Mouse (Mus musculus) heart, embryonic 12.5 days (tissue): ENCODE data around the gene Cdc42bpb. TPM values are rescaled to one million over a fixed set of nuclear protein-coding genes. Genes with fewer than 3 reads are reported as not detected.

Experiments
- ATAC-seq: fragments of 200-750 bp; cut with Nextera tagmentation; 2 replicates; pipeline ENCODE4 v1.8.0; 2017; ENCODE audit warnings: moderate TSS enrichment, moderate library complexity; ENCODE audit not compliant: insufficient number of reproducible peaks, low FRiP score
- H3K27ac ChIP-seq: fragments of 300-500 bp; sonication (generic); 2 replicates; pipeline ENCODE4 v1.5.1; 2016; ENCODE audit warnings: mild to moderate bottlenecking, moderate library complexity; ENCODE audit not compliant: poor library complexity, severe bottlenecking
- H3K27me3 ChIP-seq: fragments of 300-500 bp; sonication (generic); replicated peaks from 2 replicates; pipeline ENCODE4 v1.6.1; 2016; ENCODE audit warnings: mild to moderate bottlenecking, moderate library complexity
- H3K36me3 ChIP-seq: fragments of 300-500 bp; sonication (generic); 2 replicates; pipeline ENCODE4 v1.6.1; 2016; ENCODE audit warnings: mild to moderate bottlenecking, moderate library complexity
- H3K4me1 ChIP-seq: fragments of 300-500 bp; sonication (generic); replicated peaks from 2 replicates; pipeline ENCODE4 v1.6.1; 2016; ENCODE audit warnings: mild to moderate bottlenecking
- H3K4me2 ChIP-seq: fragments of 300-500 bp; sonication (generic); 2 replicates; pipeline ENCODE4 v1.6.1; 2016; ENCODE audit warnings: mild to moderate bottlenecking, moderate library complexity
- H3K4me3 ChIP-seq: fragments of 300-500 bp; sonication (generic); 2 replicates; pipeline ENCODE4 v1.5.1; 2016; ENCODE audit warnings: mild to moderate bottlenecking
- H3K9ac ChIP-seq: fragments of 300-500 bp; sonication (generic); 2 replicates; pipeline ENCODE4 v1.6.1; 2016; ENCODE audit warnings: mild to moderate bottlenecking, moderate library complexity
- H3K9me3 ChIP-seq: fragments of 300-500 bp; sonication (generic); replicated peaks from 2 replicates; pipeline ENCODE4 v1.6.1; 2016; ENCODE audit warnings: mild to moderate bottlenecking, moderate library complexity
- WGBS: fragments of 180-500 bp; shearing (Covaris S2); methylation state at CpG from one replicate; pipeline ENCODE4 v1.1.7; 2016; 5-methylcytosine and 5-hydroxymethylcytosine counted together
- polyA plus RNA-seq: library from polyadenylated mRNA; unstranded; fragments of >200 nt; fragmentation: Nextera tagmentation; extraction: Ambion mirVana; gene quantifications from 2 replicates; pipeline ENCODE4 v1.2.1, GENCODE M21; 2016

The Cdc42bpb gene
- polyA plus RNA-seq, 1 experiment from 2014 or later: 33.5 TPM

- no peaks in the 10 kb centered on the region for H3K4me1 ChIP-seq
- H3K9ac ChIP-seq: no peak overlapping the region
- ATAC-seq: no peak
- H3K27ac ChIP-seq: no peak overlapping the region
- 74% methylated on average over 12 of the region's 12 CpGs for WGBS
- no peak overlapping the region for H3K4me3 ChIP-seq
- H3K4me2 ChIP-seq: no peak overlapping the region
- H3K9me3 ChIP-seq: no peaks in the 10 kb centered on the region
- H3K27me3 ChIP-seq: no peaks in the 10 kb centered on the region
- H3K36me3 ChIP-seq: peaks cover 99% of the 10 kb centered on the region
These were observed 57.0 kb downstream of the Cdc42bpb start for GRCm38 (mm10) chr12:111320549-111320948.

DNA sequence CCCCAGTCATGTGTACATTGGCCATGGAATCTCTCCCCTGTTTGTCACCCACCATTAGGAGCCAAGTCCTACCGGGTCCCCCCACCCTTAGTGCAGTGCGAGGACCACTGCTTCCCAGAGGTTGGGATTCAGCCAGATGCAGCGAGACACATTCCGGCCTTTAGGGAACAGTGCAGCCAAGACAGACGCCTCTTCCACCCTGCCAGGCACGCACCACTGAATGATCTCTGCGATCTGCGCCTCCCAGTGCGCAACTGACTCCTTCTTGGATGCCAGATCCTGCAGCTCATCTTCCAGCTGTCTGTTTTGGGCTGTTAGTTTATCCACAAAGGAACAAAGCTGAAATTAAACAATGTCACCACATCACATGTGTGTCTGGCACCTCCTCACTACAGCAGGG lies 59.8 kb downstream of the Cdc42bpb start:
- Histone ChIP-seq H3K4me3 (no peak overlapping the region), H3K4me1 (no peaks in the 10 kb centered on the region), H3K27ac (no peak overlapping the region), H3K9me3 (no peaks in the 10 kb centered on the region), H3K36me3 (peaks cover 97% of the 10 kb centered on the region), H3K4me2 (no peak overlapping the region), H3K9ac (no peak overlapping the region), H3K27me3 (no peaks in the 10 kb centered on the region)
- ATAC-seq: no peak
- 90% methylated on average over 9 of the region's 9 CpGs for WGBS

- H3K4me1 ChIP-seq: no peaks in the 10 kb centered on the region
- no peak overlapping the region for H3K9ac ChIP-seq
- no peak overlapping the region for H3K4me2 ChIP-seq
- no peaks in the 10 kb centered on the region for H3K27me3 ChIP-seq
- no peak overlapping the region for H3K4me3 ChIP-seq
- ATAC-seq: no peak
- H3K9me3 ChIP-seq: no peaks in the 10 kb centered on the region
- H3K36me3 ChIP-seq: peaks cover 97% of the 10 kb centered on the region
- H3K27ac ChIP-seq: no peak overlapping the region
- 88% methylated on average over 7 of the region's 7 CpGs for WGBS
These were observed 63.2 kb downstream of the Cdc42bpb start for GRCm38 (mm10) chr12:111314273-111314672.

GRCm38 (mm10) chr12:111311775-111312174 lies 65.7 kb downstream of the Cdc42bpb start:
- Histone ChIP-seq H3K4me2 (no peak overlapping the region), H3K4me1 (no peaks in the 10 kb centered on the region), H3K4me3 (no peak overlapping the region), H3K9ac (no peak overlapping the region), H3K27ac (no peak overlapping the region), H3K36me3 (peaks cover 94% of the 10 kb centered on the region), H3K27me3 (no peaks in the 10 kb centered on the region), H3K9me3 (no peaks in the 10 kb centered on the region)
- ATAC-seq: no peak
- 84% methylated on average over 10 of the region's 10 CpGs for WGBS

DNA sequence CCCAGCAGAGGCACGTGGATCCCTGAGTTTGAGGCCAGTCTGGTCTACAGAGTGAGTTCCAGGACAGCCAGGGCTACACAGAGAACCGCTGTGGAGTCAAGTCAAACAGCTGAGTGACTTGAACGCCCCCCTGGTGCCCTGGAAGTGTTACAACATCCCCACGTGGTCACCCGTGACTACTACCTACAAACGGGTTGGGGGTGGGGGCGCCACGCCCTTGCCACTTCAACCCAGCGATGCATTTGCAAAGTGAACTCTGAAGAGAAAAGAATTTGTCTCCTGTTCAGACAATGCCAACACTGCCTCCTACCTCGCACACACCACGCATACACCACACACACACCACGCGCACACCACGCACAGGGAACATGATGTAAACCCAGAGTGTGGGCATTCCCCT lies 67.6 kb downstream of the Cdc42bpb start:
- no peak overlapping the region for H3K4me3 ChIP-seq
- peaks cover 94% of the 10 kb centered on the region for H3K36me3 ChIP-seq
- H3K4me2 ChIP-seq: no peak overlapping the region
- H3K27me3 ChIP-seq: no peaks in the 10 kb centered on the region
- no peak overlapping the region for H3K27ac ChIP-seq
- no peak for ATAC-seq
- H3K9ac ChIP-seq: no peak overlapping the region
- no peaks in the 10 kb centered on the region for H3K9me3 ChIP-seq
- WGBS: 79% methylated on average over 14 of the region's 14 CpGs
- no peaks in the 10 kb centered on the region for H3K4me1 ChIP-seq

- Histone ChIP-seq H3K4me2 (no peak overlapping the region), H3K27me3 (no peaks in the 10 kb centered on the region), H3K36me3 (peaks cover 95% of the 10 kb centered on the region), H3K27ac (no peak overlapping the region), H3K9ac (no peak overlapping the region), H3K4me1 (no peaks in the 10 kb centered on the region), H3K4me3 (no peak overlapping the region), H3K9me3 (no peaks in the 10 kb centered on the region)
- no peak for ATAC-seq
- 91% methylated on average over 12 of the region's 12 CpGs for WGBS
These were observed 68.3 kb downstream of the Cdc42bpb start for GRCm38 (mm10) chr12:111309256-111309655.

DNA sequence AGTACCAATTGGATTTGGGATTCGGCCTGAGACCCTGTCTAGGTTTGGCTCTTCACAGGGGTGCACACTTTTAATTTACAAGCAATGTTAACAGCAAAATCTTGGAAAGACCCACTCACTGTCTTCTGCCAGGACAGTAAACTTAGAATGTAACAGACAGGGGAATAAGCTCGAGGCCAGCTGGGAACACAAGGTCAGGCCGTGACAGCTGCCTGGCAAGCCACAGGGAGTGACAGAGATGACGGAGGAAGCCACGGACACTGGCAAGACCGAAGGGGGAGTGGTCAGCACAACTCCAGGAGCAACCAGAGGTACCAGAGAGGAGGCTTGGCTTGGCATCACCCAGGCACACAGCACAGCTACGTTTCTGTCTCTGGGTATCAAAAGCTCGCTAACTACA lies 70.7 kb downstream of the Cdc42bpb start:
- no peak overlapping the region for H3K4me3 ChIP-seq
- H3K4me1 ChIP-seq: no peaks in the 10 kb centered on the region
- WGBS: 84% methylated on average over 8 of the region's 8 CpGs
- H3K36me3 ChIP-seq: peaks cover 97% of the 10 kb centered on the region
- H3K9ac ChIP-seq: no peak overlapping the region
- no peak for ATAC-seq
- no peak overlapping the region for H3K27ac ChIP-seq
- H3K9me3 ChIP-seq: no peaks in the 10 kb centered on the region
- no peak overlapping the region for H3K4me2 ChIP-seq
- H3K27me3 ChIP-seq: no peaks in the 10 kb centered on the region

- H3K9me3 ChIP-seq: no peaks in the 10 kb centered on the region
- no peaks in the 10 kb centered on the region for H3K4me1 ChIP-seq
- ATAC-seq: no peak
- peaks cover 94% of the 10 kb centered on the region for H3K36me3 ChIP-seq
- H3K27ac ChIP-seq: no peak overlapping the region
- H3K4me2 ChIP-seq: no peak overlapping the region
- no peaks in the 10 kb centered on the region for H3K27me3 ChIP-seq
- no peak overlapping the region for H3K9ac ChIP-seq
- H3K4me3 ChIP-seq: no peak overlapping the region
- 90% methylated on average over 8 of the region's 8 CpGs for WGBS
These were observed 73.7 kb downstream of the Cdc42bpb start for GRCm38 (mm10) chr12:111303702-111304337.

- 95% methylated on average over 14 of the region's 14 CpGs for WGBS
These were observed 75.5 kb downstream of the Cdc42bpb start for GRCm38 (mm10) chr12:111302018-111302345.

DNA sequence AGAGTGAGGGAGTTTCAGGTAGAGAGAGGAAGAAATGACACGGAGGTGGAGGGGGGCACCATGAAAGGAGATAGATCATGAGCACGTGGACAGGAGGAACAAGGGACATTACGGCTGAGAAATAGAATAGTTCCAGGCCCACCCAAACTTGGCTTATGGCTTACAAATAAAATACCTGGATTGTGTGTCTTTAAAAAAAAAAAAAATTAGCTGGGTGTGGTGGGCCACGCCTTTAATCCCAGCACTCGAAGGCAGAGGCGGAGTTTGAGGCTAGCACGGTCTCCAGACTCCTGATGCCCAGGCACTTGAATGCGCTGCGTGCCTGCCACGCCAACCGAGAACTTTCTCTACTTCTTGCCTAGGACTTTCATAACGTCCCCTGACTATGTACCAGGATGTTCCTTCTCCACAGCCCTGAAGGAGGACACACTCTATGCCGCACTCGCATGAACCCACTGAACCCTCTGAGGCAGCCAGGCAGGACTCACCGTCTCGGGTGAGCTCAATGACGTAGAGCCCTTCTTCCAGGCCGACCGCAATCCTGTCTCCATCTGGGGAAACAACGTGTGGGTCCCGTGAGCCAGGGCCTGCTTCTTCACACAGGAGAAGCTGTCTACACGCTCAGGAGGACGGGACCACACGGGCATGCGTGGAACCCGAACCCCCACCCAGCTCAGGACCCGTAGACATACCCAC lies 76.0 kb downstream of the Cdc42bpb start:
- Histone ChIP-seq H3K27ac (no peak overlapping the region), H3K4me1 (no peaks in the 10 kb centered on the region), H3K9me3 (no peaks in the 10 kb centered on the region), H3K36me3 (peaks cover 97% of the 10 kb centered on the region), H3K27me3 (no peaks in the 10 kb centered on the region), H3K4me3 (no peak overlapping the region), H3K9ac (no peak overlapping the region), H3K4me2 (no peak overlapping the region)
- WGBS: 90% methylated on average over 27 of the region's 27 CpGs
- ATAC-seq: no peak

More at GRCm38 (mm10) chr12:111302018-111302345, 75.5 kb downstream of the Cdc42bpb start:
- Histone ChIP-seq H3K4me2 (no peak overlapping the region), H3K27me3 (no peaks in the 10 kb centered on the region), H3K4me3 (no peak overlapping the region), H3K27ac (no peak overlapping the region), H3K36me3 (peaks cover 97% of the 10 kb centered on the region), H3K9me3 (no peaks in the 10 kb centered on the region), H3K9ac (no peak overlapping the region), H3K4me1 (no peaks in the 10 kb centered on the region)
- no peak for ATAC-seq

DNA sequence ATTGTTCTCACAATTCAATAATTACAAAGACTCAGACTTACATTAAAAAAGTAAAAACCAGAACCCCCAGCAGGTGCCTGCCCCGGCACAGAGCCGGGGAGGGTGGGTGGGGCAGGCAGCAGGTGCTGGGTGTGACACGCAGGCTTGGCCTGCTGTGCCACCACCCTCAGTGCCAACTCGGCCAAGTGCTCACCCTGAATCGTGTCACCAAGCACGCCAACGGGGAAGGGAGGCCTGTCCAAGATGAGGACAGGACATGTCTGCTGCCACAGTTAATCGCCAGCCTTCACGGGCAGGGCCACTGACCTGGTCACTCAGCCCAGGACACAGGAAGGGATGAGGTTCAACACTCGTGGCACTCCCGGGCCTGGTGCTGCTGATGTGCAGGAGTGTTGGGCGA lies 84.5 kb downstream of the Cdc42bpb start:
- Histone ChIP-seq H3K27ac (no peak overlapping the region), H3K4me1 (no peaks in the 10 kb centered on the region), H3K9ac (no peak overlapping the region), H3K9me3 (no peaks in the 10 kb centered on the region), H3K27me3 (no peaks in the 10 kb centered on the region), H3K36me3 (peaks cover 75% of the 10 kb centered on the region), H3K4me3 (no peak overlapping the region), H3K4me2 (no peak overlapping the region)
- WGBS: 88% methylated on average over 12 of the region's 12 CpGs
- no peak for ATAC-seq

DNA sequence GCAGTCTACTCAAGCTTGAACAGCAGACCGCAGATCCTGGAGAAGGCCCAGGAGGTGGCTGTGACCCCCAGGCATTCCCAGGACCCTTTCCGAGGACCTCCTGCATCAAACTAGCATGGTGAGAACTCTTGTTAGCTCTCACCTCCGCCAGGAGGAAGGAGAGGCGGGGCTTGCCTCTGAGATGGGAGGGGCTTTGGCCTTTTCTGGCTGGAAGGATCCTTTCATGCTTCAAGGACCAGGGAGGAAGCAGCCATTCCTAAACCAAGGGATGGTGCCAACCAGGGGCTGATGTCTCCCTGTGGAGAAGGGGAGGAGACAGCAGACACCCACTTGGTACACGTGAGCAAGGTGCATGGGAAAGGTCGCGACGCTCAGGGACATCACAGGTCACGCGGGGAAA lies 93.0 kb downstream of the Cdc42bpb start:
- H3K36me3 ChIP-seq: no peaks in the 10 kb centered on the region
- 27% methylated on average over 10 of the region's 10 CpGs for WGBS
- no peaks in the 10 kb centered on the region for H3K27me3 ChIP-seq
- ATAC-seq: no peak
- H3K4me2 ChIP-seq: peak overlapping the region; percentile 50
- no peak overlapping the region; the same call in 1 of the 2 replicates for H3K4me3 ChIP-seq
- H3K9ac ChIP-seq: no peak overlapping the region
- H3K9me3 ChIP-seq: 0 out of 2 replicates have a peak, but pooled peaks cover 2% of the 10 kb centered on the region
- H3K4me1 ChIP-seq: peaks cover 16% of the 10 kb centered on the region
- H3K27ac ChIP-seq: no peak overlapping the region
